Mouse (Mus musculus) v-Abl transformed pro-B cells (cell line): ENCODE measurements at regions not wholly inside any gene's neighbourhood (a gene's known extent, or its start where the extent isn't known, plus 50 kb on each side); places are given as distances from the start of the nearest gene placed in this dataset.

Experiments
- in situ Hi-C, 2 experiments: fragments of 400-800 bp; cut with MboI; formaldehyde crosslinking; loops; one replicate each; pipeline ENCODE4 v1.15.1; 2025; ENCODE audit not compliant: unreplicated experiment in 2 of 2

DNA sequence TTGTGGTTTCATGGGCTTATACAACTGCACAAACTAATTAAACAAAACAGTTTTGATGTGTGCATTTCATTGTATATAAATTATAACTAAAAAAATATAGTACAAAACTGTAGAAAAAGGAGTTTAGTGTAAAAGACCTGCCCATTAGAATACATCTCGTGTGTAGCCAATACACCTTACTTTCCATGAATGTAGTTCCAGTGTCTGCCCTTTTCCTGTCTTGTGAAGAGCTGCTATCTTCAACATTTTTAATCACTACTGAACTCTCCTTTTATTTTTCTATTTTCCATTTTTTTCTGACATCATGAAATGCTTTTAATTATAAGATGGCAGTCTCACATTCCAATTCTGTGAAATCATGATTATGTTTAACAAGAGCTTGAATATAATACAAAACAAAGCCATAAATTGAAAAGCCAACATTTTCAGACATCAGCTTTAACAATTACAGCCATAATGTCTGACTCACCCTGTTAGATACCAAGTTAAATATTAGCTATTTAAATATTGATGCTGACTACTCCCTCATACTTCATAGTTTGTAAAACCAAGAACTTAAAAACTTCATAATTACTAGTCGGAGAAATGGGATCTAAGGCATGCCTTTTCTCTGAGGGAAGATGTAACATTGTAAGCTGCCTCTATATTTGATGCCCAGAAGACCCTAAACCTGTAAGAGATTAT lies 163.6 kb upstream of the Sema3d start:
- in situ Hi-C loops: no loop called here

DNA sequence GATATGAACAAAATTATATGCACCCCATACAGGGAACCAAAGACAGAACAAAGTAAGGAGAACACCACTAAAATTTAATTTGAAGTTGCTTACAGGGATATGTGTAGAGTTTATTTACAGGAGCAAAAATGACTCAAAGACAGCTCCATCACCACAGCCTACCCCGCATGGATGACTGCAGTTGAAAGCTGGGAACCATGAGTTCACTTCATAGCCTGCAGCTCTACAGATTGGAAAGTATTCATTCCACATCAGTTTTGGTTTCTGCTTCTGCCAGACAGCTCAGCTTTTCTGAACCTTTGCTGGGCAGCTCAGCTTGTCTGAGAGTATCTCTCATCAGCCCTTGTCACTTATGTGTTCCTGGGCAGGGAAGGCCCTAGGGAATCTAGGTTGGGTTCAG lies 160.6 kb upstream of the Sema3d start:
- in situ Hi-C loops: no loop called here

GRCm38 (mm10) chr5:12233377-12234096 lies 149.6 kb upstream of the Sema3d start:
- in situ Hi-C loops: no loop called here

- in situ Hi-C loops: no loop called here
Measured at GRCm38 (mm10) chr5:12243179-12243805, 139.9 kb upstream of the Sema3d start.

GRCm38 (mm10) chr5:12293685-12294084 lies 89.5 kb upstream of the Sema3d start:
- in situ Hi-C loops: no loop called here

DNA sequence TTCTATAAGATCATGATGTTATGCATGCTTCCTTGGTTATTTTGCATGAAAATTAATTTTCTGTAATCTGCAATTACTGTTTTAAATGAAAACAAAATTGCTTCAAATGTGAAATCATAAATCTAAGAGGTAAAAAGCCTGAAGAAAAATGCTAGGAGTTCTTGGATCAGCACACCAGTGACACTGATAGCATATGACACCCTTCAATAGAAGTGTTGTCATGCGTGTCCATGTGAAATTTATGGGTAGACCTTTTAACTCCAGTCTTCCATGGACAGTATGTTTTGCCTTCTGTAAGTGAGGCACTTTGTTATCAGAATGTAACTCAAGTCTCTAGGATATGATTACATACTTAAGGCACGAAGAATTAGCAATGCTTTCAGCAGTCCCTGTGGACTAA lies 85.9 kb upstream of the Sema3d start:
- in situ Hi-C loops: no loop called here

DNA sequence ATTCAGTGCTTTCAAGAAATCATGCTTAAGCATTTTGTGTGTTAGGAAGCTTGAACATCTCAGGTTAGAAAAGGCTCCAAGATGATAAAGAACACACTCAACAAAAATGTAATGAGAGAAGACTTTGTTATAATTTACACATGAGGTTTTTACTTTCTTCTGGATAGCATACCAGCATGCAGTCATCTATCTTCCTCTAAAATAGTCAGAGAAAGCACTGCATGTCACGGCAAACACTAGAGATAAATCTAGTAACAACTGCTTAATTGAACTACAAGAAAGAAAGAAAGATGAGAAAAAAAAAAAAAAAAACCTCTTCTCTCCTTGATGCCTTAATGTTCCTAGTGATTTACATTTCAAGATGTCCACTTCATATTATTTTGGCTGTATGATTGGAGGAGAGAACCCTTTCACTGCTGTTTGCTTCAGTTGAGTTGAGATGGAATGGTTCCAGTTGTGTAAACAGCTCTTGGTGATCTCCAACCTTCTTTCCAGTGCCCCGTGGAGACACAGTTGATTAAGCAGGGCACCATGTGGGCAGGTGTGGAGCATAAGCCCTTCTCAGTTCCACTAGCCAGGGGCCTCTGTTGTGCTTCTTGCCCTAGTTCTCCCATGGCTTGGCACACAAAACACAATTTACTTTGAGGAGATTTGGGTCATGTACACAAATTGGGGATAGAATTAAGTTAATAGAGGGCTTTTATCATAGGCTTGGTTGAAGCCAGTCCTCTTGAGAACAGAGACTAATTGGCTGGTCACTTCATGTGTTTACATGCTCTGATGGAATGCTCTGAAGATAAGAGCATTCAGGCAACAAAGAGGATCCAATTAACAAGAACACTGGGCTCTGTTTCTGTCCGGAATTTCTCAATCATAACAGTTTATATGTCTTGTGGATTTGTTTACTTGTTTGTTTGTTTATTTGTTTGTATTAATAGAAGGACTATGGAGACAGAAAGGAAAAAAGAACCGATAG lies 81.1 kb upstream of the Sema3d start:
- in situ Hi-C loops: no loop called here

DNA sequence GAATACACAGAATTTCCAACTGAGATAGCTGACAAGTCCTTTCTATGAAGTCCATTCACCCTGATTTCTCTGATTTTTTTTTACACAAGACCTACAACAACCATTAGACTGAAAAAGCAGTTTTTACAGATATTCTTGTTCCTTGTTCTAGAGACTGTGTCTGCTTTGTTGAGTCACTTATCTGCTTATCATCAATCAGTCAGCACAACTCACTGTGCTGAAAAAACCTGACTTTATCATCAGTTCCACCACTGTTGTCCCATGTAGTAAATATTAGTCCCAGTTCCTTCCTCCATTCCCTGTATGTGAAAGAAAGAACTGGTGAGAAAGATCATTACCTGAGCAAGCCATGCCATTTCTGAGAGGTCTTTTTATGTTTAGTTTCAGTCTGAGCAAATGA lies 73.8 kb upstream of the Sema3d start:
- in situ Hi-C loops: no loop called here

- in situ Hi-C loops: no loop called here
Measured at GRCm38 (mm10) chr5:12332648-12333305, 50.4 kb upstream of the Sema3d start.
